Comparison of ENCODE assay signal across 11 mouse cellular contexts in genomic region chr5:124192251-124192710, GRCm38 (mm10). TPM values are rescaled to one million over a fixed set of nuclear protein-coding genes. Genes with fewer than 3 reads are reported as not detected.
DNase-seq lines count a peak whose midpoint lies in the region; ATAC-seq and TF ChIP-seq lines count a peak whose summit lies in the region.
"Had no signal": no experiment of that assay in that cellular context is flagged by ENCODE, and none has a peak within 500 bp of the region (broad histone marks: within the 10 kb centered on the region; RNA-seq: fewer than 3 reads in every experiment).

No protein-coding gene starts in this region.

- intact Hi-C loops in heart, postnatal 25 days (cut with DNase I): no loop called here
- intact Hi-C loops in left cerebral cortex, adult 2 months (cut with DNase I): no loop called here

- ATAC-seq in limb, embryonic 13.5 days (ENCODE audit: low FRiP score, low read depth): no peak

- no peak for TF ChIP-seq CTCF in left cerebral cortex, adult 2 months (IDR thresholded peaks at IDR 0.05)

- DNase-seq in heart, adult 11 months: peak; percentile 96
- no peak for DNase-seq in heart, postnatal 25 days (ENCODE audit: low spot score)
- DNase-seq in left cerebral cortex, adult 2 months (ENCODE audit: extremely low spot score in 1 of 2, low spot score in 2 of 2): no peak
- no peak for DNase-seq in left cerebral cortex, adult 11 months (ENCODE audit: low spot score)
- no peak for DNase-seq in cerebellum, postnatal 10 days
- no peak for DNase-seq in left cerebral cortex, adult 8-10 months (ENCODE audit: low spot score in 2 of 2)
- DNase-seq: adrenal gland, adult 2 months; cerebellum, adult 11 months; kidney, postnatal 25 days had no signal

- H3K27ac ChIP-seq in left cerebral cortex, adult 2 months: peak overlapping the region; percentile 71
- peak overlapping the region; percentile 75 for H3K27ac ChIP-seq in brown adipose tissue, adult 24 weeks (replicated peaks; ENCODE audit: low read depth, low read length)
- H3K27ac ChIP-seq in limb, embryonic 13.5 days: peak overlapping the region; percentile 59; the same call in 1 of the 2 replicates

- peaks cover 3% of the 10 kb centered on the region; the same call in 1 of the 2 replicates for H3K27me3 ChIP-seq in limb, embryonic 13.5 days

- H3K4me3 ChIP-seq in left cerebral cortex, adult 2 months: no peak overlapping the region
- no peak overlapping the region for H3K4me3 ChIP-seq in brown adipose tissue, adult 24 weeks (ENCODE audit: insufficient read depth, low read depth, low read length)
- H3K4me3 ChIP-seq in limb, embryonic 13.5 days: no peak overlapping the region

- no peak overlapping the region for H3K9ac ChIP-seq in limb, embryonic 13.5 days

- 63% methylated on average over 7 of the region's 7 CpGs for WGBS in limb, embryonic 13.5 days

- H3K9me3 ChIP-seq in limb, embryonic 13.5 days: no peaks in the 10 kb centered on the region

- H3K4me1 ChIP-seq in brown adipose tissue, adult 24 weeks (ENCODE audit: control insufficient read depth, insufficient read depth, insufficient read length, low read length): peaks cover 64% of the 10 kb centered on the region
- peaks cover 52% of the 10 kb centered on the region for H3K4me1 ChIP-seq in limb, embryonic 13.5 days

- no peak overlapping the region for H3K4me2 ChIP-seq in limb, embryonic 13.5 days (replicated peaks)

- H3K36me3 ChIP-seq in limb, embryonic 13.5 days: no peaks in the 10 kb centered on the region

RNA-seq across cellular contexts. Expression of gene Pitpnm2, which starts 57.3 kb away (rescaled TPM):
- 10 to 100 TPM; 42.5 to 50.9 TPM for total RNA-seq in heart, postnatal 25 days (2021)
- total RNA-seq in left cerebral cortex, adult 2 months (2021): 100 to 1,000 TPM; 317 to 336 TPM
- 20.3 and 21.8 TPM in 2 replicates for polyA plus RNA-seq in brown adipose tissue, adult 24 weeks (2012; ENCODE audit: insufficient read depth, insufficient read length, missing spikeins)
- polyA plus RNA-seq in limb, embryonic 13.5 days (2015; fragmentation: Nextera tagmentation; extraction: Ambion mirVana): 3.5 and 4.2 TPM in 2 replicates
- 100 to 1,000 TPM; 235 to 257 (median 249) TPM for total RNA-seq in left cerebral cortex, adult 8-10 months (2022)

Comparison
In these comparisons a context has a peak if more than half of its experiments do, and no peak if none do; other contexts are left out.
1. RNA of gene Pitpnm2, which starts 57.3 kb away (total RNA-seq): 317 to 336 TPM in left cerebral cortex, adult 2 months and 235 to 257 TPM in left cerebral cortex, adult 8-10 months; 42.5 to 50.9 TPM in heart, postnatal 25 days; every median in the first group is over 4 times any median in the second.
2. Peak in every context shown above with its lines, with median percentiles within 50 percentile points of each other: H3K27ac ChIP-seq.